Mouse (Mus musculus) heart, embryonic 11.5 days (tissue): ENCODE data around the gene Fbll1. TPM values are rescaled to one million over a fixed set of nuclear protein-coding genes. Genes with fewer than 3 reads are reported as not detected.

ENCODE experiments used
- ATAC-seq: fragments of 200-750 bp; cut with Nextera tagmentation; replicated peaks from 2 replicates; pipeline ENCODE4 v1.8.0; 2017; ENCODE audit warnings: moderate library complexity; ENCODE audit not compliant: insufficient number of reproducible peaks, low FRiP score, low TSS enrichment
- H3K27ac ChIP-seq: fragments of 300-500 bp; sonication (generic); 2 replicates; pipeline ENCODE4 v1.5.1; 2014; ENCODE audit warnings: mild to moderate bottlenecking, low read depth, low read length
- H3K27me3 ChIP-seq: fragments of 300-500 bp; sonication (generic); 2 replicates; pipeline ENCODE4 v1.6.1; 2014; ENCODE audit warnings: mild to moderate bottlenecking, low read length, mixed read lengths; ENCODE audit not compliant: control insufficient read depth, insufficient read depth
- H3K36me3 ChIP-seq: fragments of 300-500 bp; sonication (generic); 2 replicates; pipeline ENCODE4 v1.6.1; 2014; ENCODE audit warnings: mild to moderate bottlenecking, low read length, moderate library complexity, mixed read lengths; ENCODE audit not compliant: control insufficient read depth, insufficient read depth
- H3K4me1 ChIP-seq: fragments of 300-500 bp; sonication (generic); 2 replicates; pipeline ENCODE4 v1.6.1; 2014; ENCODE audit warnings: low read length; ENCODE audit not compliant: control insufficient read depth, insufficient read depth
- H3K4me2 ChIP-seq: fragments of 300-500 bp; sonication (generic); 2 replicates; pipeline ENCODE4 v1.6.1; 2014; ENCODE audit warnings: mild to moderate bottlenecking, moderate library complexity
- H3K4me3 ChIP-seq: fragments of 300-500 bp; sonication (generic); 2 replicates; pipeline ENCODE4 v1.5.1; 2014; ENCODE audit warnings: low read depth, low read length
- H3K9ac ChIP-seq: fragments of 300-500 bp; sonication (generic); 2 replicates; pipeline ENCODE4 v1.6.1; 2014; ENCODE audit warnings: mild to moderate bottlenecking, low read depth, low read length, moderate library complexity
- H3K9me3 ChIP-seq: fragments of 300-500 bp; sonication (generic); replicated peaks from 2 replicates; pipeline ENCODE4 v1.6.1; 2016; ENCODE audit warnings: low read length; ENCODE audit not compliant: control insufficient read depth
- WGBS: fragments of 180-500 bp; shearing (Covaris S2); extraction: QIAGEN DNeasy Blood & Tissue Kit; methylation state at CpG from one replicate; pipeline ENCODE4 v1.1.7; 2014; ENCODE audit not compliant: insufficient replicate concordance; 5-methylcytosine and 5-hydroxymethylcytosine counted together
- microRNA counts: library from miRNA; unstranded; fragments of <30 nt; microRNA quantifications from one replicate; lab custom pipeline; 2015
- microRNA-seq: library from miRNA; unstranded; fragments of <30 nt; microRNA quantifications from one replicate; pipeline ENCODE4, GENCODE M21; 2016; ENCODE audit warnings: borderline number of aligned reads
- polyA plus RNA-seq: library from polyadenylated mRNA; unstranded; fragments of >200 nt; fragmentation: Nextera tagmentation; extraction: Ambion mirVana; gene quantifications from 2 replicates; pipeline ENCODE4 v1.2.1, GENCODE M21; 2014

Fbll1 gene
- polyA plus RNA-seq, 1 experiment from 2014 or later, result not detected

- H3K4me1 ChIP-seq, result no peaks in the 10 kb centered on the region
- 77% methylated on average over 11 of the region's 11 CpGs for whole genome bisulfite sequencing
- no peak overlapping the region for H3K4me2 ChIP-seq
- H3K9me3 ChIP-seq, result no peaks in the 10 kb centered on the region
- no peak overlapping the region for H3K27ac ChIP-seq
- no peak overlapping the region for H3K4me3 ChIP-seq
- H3K27me3 ChIP-seq, result no peaks in the 10 kb centered on the region
- ATAC-seq, result no peak
- H3K9ac ChIP-seq, result no peak overlapping the region
- no peaks in the 10 kb centered on the region for H3K36me3 ChIP-seq
Observed at GRCm38 (mm10) chr11:35756411-35757303, 42.0 kb downstream of the Fbll1 start.

DNA sequence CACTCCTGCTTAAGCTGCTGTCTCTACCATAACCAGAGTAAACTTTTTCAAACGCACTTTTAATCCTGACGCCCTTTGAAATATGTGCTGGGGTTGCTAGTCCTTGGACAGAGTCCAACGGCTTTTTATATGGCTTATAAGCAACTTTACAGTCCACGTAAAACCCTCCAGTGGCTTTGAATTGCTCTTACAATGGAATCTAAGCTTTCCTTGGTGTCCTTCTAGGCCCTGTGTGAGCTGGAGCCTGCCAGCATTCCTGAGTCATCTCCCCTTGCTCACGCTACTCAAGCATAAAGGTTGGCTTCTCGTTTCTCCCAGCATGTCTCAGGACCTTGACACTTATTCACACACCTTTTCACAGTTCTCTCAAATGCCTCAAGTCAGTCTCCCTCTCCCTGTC, 43.1 kb downstream of the Fbll1 start:
- H3K4me3 ChIP-seq, result no peak overlapping the region
- no peaks in the 10 kb centered on the region for H3K9me3 ChIP-seq
- no peak overlapping the region for H3K9ac ChIP-seq
- no peak overlapping the region for H3K27ac ChIP-seq
- H3K36me3 ChIP-seq, result no peaks in the 10 kb centered on the region
- no peak overlapping the region for H3K4me2 ChIP-seq
- H3K27me3 ChIP-seq, result no peaks in the 10 kb centered on the region
- 74% methylated on average over 6 of the region's 6 CpGs for WGBS
- ATAC-seq, result no peak
- H3K4me1 ChIP-seq, result no peaks in the 10 kb centered on the region

GRCm38 (mm10) chr11:35754906-35755418, 43.7 kb downstream of the Fbll1 start:
- Histone ChIP-seq H3K4me1 (no peaks in the 10 kb centered on the region), H3K9ac (no peak overlapping the region), H3K9me3 (no peaks in the 10 kb centered on the region), H3K27ac (no peak overlapping the region), H3K36me3 (no peaks in the 10 kb centered on the region), H3K4me3 (no peak overlapping the region), H3K27me3 (no peaks in the 10 kb centered on the region), H3K4me2 (no peak overlapping the region)
- WGBS, result 87% methylated on average over 4 of the region's 4 CpGs
- no peak for ATAC-seq

DNA sequence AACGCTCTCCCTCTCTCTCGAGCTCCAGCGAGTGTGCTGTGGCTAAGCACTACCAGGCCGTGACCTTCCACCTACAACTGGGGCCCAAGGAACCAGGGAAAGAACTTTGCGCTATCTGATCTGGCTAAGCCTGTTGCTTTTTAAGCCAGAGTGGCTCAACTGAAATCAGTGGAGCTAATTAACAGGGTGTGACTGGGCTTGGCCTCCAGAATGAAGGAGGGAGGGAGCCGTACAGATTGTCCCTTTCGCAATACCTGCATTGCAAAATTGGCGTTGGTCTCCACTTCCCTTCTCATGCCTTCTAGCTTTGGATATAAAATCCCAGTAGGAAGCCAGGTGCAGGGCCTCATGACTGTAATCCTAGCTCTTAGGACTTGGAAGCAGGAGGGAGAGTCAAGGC, 48.1 kb downstream of the Fbll1 start:
- ATAC-seq, result no peak
- WGBS, result 73% methylated on average over 8 of the region's 8 CpGs

More for the DNA sequence above, 48.1 kb downstream of the Fbll1 start:
- no peak overlapping the region for H3K27ac ChIP-seq
- no peaks in the 10 kb centered on the region for H3K9me3 ChIP-seq
- H3K4me1 ChIP-seq, result no peaks in the 10 kb centered on the region
- H3K4me2 ChIP-seq, result no peak overlapping the region
- H3K36me3 ChIP-seq, result no peaks in the 10 kb centered on the region
- H3K27me3 ChIP-seq, result no peaks in the 10 kb centered on the region
- no peak overlapping the region for H3K4me3 ChIP-seq
- H3K9ac ChIP-seq, result no peak overlapping the region

MicroRNA genes within 50 kb of the gene (microRNA counts, 519-probe panel; counts per million panel counts)
- 6,562 counts per million, percentile 86 among the panel's probes with 10 or more counts for microRNA mmu-miR-103 (lab: Ali Mortazavi, UCI)

Small RNAs within 50 kb of the gene (microRNA-seq; reads per million reads assigned to microRNA genes)
- gene Mir103-1, result 4.0 reads per million, percentile 35 among the genes with 10 or more reads in this experiment

Other genes with a start within 250 kb of the Fbll1 start
- gene Pank3, start 29.4 kb downstream of the Fbll1 start, polyA plus RNA-seq, result 13.1 and 14.4 TPM in 2 replicates
- gene Rars, start 35.6 kb upstream of the Fbll1 start, polyA plus RNA-seq, result 82.4 and 89.2 TPM in 2 replicates
- 2.5 and 2.9 TPM in 2 replicates for gene Wwc1, start 181.6 kb upstream of the Fbll1 start, polyA plus RNA-seq